Mouse (Mus musculus) small intestine, adult 10 weeks (tissue): ENCODE measurements around the gene Tmem127. TPM values are rescaled to one million over a fixed set of nuclear protein-coding genes. Genes with fewer than 3 reads are reported as not detected.

ENCODE experiments used
- polyA plus RNA-seq: library from polyadenylated mRNA; stranded (reverse); fragments of 350-450 nt; fragmentation: Illumina TruSeq; extraction: RNeasy Lipid Tissue Mini Kit (QIAGEN cat#74804); gene quantifications from one replicate; pipeline ENCODE4 v1.2.3, GENCODE M21; 2014; ENCODE audit warnings: low replicate concordance

Tmem127 gene
- 46.4 TPM for polyA plus RNA-seq

DNA sequence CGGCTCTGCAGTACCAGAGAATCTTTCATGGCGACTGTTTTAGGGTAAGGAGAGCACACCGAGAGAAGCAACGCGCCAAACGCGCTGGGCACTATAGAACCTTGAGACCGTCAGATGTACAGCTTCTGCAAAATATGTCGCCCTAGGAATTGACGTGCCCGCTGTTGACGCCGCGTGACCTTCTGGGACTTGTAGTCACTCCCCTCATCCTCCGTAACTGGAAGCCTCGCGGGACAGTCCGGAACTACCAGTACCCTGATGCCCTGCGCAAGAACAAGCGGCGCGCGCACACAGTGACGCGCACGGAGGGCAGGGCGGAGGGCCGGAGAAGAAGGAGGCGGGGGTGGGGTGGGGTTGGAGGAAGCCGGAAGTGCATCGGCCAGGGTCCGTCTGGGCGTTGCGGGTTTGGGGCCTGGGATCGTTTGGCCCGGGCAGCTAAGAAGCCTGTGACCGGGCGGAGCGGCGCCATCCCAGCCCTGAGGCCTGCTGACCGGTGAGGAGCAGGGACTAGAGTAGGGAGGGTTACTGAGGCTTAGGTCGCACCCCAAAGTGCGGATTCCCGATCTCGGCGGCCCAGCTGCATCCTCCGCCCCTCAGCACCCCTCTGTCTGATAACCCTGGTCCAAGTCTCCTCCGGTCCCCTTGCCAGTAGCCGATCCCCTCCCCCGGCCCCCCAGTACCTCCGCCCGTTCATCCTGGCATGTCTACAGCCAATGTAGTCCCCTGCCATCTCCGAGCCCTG, at the start of gene Tmem127, which contains the start of gene Ciao1:
TSS of gene Tmem127 (plus strand) at position 317 of the 742 bp plus-strand sequence.
TSS of gene Ciao1 (minus strand) at position 225 of the 742 bp plus-strand sequence.

GRCm38 (mm10) chr2:127207547-127208451, 39.9 kb upstream of the Tmem127 start, which contains the start of the genes 1810024B03Rik and Snrnp200:
1810024B03Rik (minus strand) TSS chr2:127208280.
Snrnp200 (plus strand) TSS chr2:127208386.

GRCm38 (mm10) chr2:127269491-127270299, 22.0 kb downstream of the Tmem127 start, which contains the start of gene Stard7:
Stard7 (plus strand) TSS chr2:127270218.

Other genes starting within 250 kb of the Tmem127 start
- gene Ap4e1, start 239.2 kb upstream of the Tmem127 start, polyA plus RNA-seq = 15.4 TPM
- gene Blvra, start 177.2 kb upstream of the Tmem127 start, polyA plus RNA-seq = 23.0 TPM
- gene Ncaph, start 114.0 kb upstream of the Tmem127 start, polyA plus RNA-seq = 18.8 TPM
- 2.2 TPM for gene Itpripl1, start 104.5 kb upstream of the Tmem127 start, polyA plus RNA-seq
- gene 1810024B03Rik, start 39.6 kb upstream of the Tmem127 start, polyA plus RNA-seq = 0.63 TPM
- 16.6 TPM for gene Snrnp200, start 39.5 kb upstream of the Tmem127 start, polyA plus RNA-seq
- gene Ciao1, start 92 bp upstream of the Tmem127 start, polyA plus RNA-seq = 22.9 TPM
- 123 TPM for gene Stard7, start 22.3 kb downstream of the Tmem127 start, polyA plus RNA-seq
- gene Dusp2, start 88.3 kb downstream of the Tmem127 start, polyA plus RNA-seq = 0.82 TPM
- not detected for gene Astl, start 90.7 kb downstream of the Tmem127 start, polyA plus RNA-seq
- 0.11 TPM for gene Adra2b, start 115.3 kb downstream of the Tmem127 start, polyA plus RNA-seq
- gene Gpat2, start 177.3 kb downstream of the Tmem127 start, polyA plus RNA-seq = not detected
- gene Fahd2a, start 196.7 kb downstream of the Tmem127 start, polyA plus RNA-seq = 3.5 TPM